Mouse (Mus musculus) neural tube, embryonic 15.5 days (tissue): ENCODE measurements around the gene Gm20503. TPM values are rescaled to one million over a fixed set of nuclear protein-coding genes. Genes with fewer than 3 reads are reported as not detected.
A peak's percentile ranks its signal among the peaks of the same experiment; 100 is the strongest.

ENCODE experiments used
- ATAC-seq: fragments of 200-750 bp; cut with Nextera tagmentation; 2 replicates; pipeline ENCODE4 v1.8.0; 2017; ENCODE audit warnings: mild to moderate bottlenecking, moderate TSS enrichment, moderate library complexity; ENCODE audit not compliant: low FRiP score
- H3K27ac ChIP-seq: fragments of 300-500 bp; sonication (generic); replicated peaks from 2 replicates; pipeline ENCODE4 v1.5.1; 2015; ENCODE audit warnings: mild to moderate bottlenecking, inconsistent platforms
- H3K27me3 ChIP-seq: fragments of 300-500 bp; sonication (generic); replicated peaks from 2 replicates; pipeline ENCODE4 v1.6.1; 2015; ENCODE audit warnings: inconsistent platforms
- H3K36me3 ChIP-seq: fragments of 300-500 bp; sonication (generic); 2 replicates; pipeline ENCODE4 v1.6.1; 2015; ENCODE audit warnings: inconsistent platforms
- H3K4me1 ChIP-seq: fragments of 300-500 bp; sonication (generic); 2 replicates; pipeline ENCODE4 v1.6.1; 2015; ENCODE audit warnings: inconsistent platforms
- H3K4me2 ChIP-seq: fragments of 300-500 bp; sonication (generic); 2 replicates; pipeline ENCODE4 v1.6.1; 2015; ENCODE audit warnings: inconsistent platforms, mild to moderate bottlenecking, moderate library complexity
- H3K4me3 ChIP-seq: fragments of 300-500 bp; sonication (generic); replicated peaks from 2 replicates; pipeline ENCODE4 v1.5.1; 2015; ENCODE audit warnings: mild to moderate bottlenecking, inconsistent platforms
- H3K9ac ChIP-seq: fragments of 300-500 bp; sonication (generic); replicated peaks from 2 replicates; pipeline ENCODE4 v1.6.1; 2015; ENCODE audit warnings: mild to moderate bottlenecking, inconsistent platforms
- H3K9me3 ChIP-seq: fragments of 300-500 bp; sonication (generic); replicated peaks from 2 replicates; pipeline ENCODE4 v1.6.1; 2016; ENCODE audit warnings: inconsistent platforms
- WGBS: fragments of 180-500 bp; shearing (Covaris S2); methylation state at CpG from one replicate; pipeline ENCODE4 v1.1.7; 2015; ENCODE audit warnings: mixed read lengths; 5-methylcytosine and 5-hydroxymethylcytosine counted together
- polyA plus RNA-seq: library from polyadenylated mRNA; unstranded; fragments of >200 nt; fragmentation: Nextera tagmentation; extraction: Ambion mirVana; gene quantifications from 2 replicates; pipeline ENCODE4 v1.2.1, GENCODE M21; 2015

The Gm20503 gene
- 7.0 and 8.2 TPM in 2 replicates for polyA plus RNA-seq

- peak within 1 kb of the TSS; percentile 98 for H3K9ac ChIP-seq
- peak within 1 kb of the TSS; percentile 97 for H3K4me3 ChIP-seq
- H3K9me3 ChIP-seq: no peaks in the 10 kb centered on the region
- H3K4me2 ChIP-seq: peak within 1 kb of the TSS; percentile 85
- no peaks in the 10 kb centered on the region for H3K27me3 ChIP-seq
- WGBS: under 1% methylated on average over 89 of the region's 89 CpGs
- peak; percentile 99 for ATAC-seq
- peaks cover 32% of the 10 kb centered on the region for H3K4me1 ChIP-seq
- no peaks in the 10 kb centered on the region for H3K36me3 ChIP-seq
- peak within 1 kb of the TSS; percentile 92 for H3K27ac ChIP-seq
Observed at GRCm38 (mm10) chr4:59002948-59003805, at the start of gene Gm20503. TSS of gene Gm20503 (plus strand) at chr4:59003210.

DNA sequence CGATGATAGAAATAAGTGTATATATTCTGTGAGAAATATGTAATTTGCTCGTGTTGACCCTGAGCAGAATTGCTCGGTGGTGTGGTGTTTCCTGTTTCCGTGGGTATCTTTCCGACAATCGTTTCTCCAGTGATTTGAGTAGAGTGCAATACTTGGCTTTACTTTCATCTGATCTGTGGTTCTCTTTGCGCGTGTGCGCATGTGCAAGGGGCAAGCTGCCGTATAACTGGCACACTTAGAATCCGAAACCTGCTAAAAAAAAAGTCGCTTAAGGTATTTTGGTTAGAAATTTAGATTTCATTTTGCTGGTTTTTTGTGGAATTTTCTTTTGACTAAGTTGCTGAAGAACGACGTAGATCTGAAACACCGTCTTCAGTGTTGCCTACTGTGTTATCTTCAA, 41.3 kb upstream of the Gm20503 start:
- Histone ChIP-seq H3K4me3 (no peak overlapping the region), H3K27me3 (no peaks in the 10 kb centered on the region), H3K9ac (no peak overlapping the region), H3K27ac (no peak overlapping the region), H3K4me1 (no peaks in the 10 kb centered on the region), H3K9me3 (no peaks in the 10 kb centered on the region), H3K36me3 (peaks cover 14% of the 10 kb centered on the region), H3K4me2 (no peak overlapping the region)
- 94% methylated on average over 15 of the region's 15 CpGs for WGBS
- no peak for ATAC-seq

- no peak for ATAC-seq
- no peaks in the 10 kb centered on the region for H3K4me1 ChIP-seq
- no peaks in the 10 kb centered on the region for H3K27me3 ChIP-seq
- H3K4me2 ChIP-seq: no peak overlapping the region
- no peak overlapping the region for H3K27ac ChIP-seq
- H3K36me3 ChIP-seq: no peaks in the 10 kb centered on the region
- WGBS: 91% methylated on average over 4 of the region's 4 CpGs
- H3K4me3 ChIP-seq: no peak overlapping the region
- no peaks in the 10 kb centered on the region for H3K9me3 ChIP-seq
- H3K9ac ChIP-seq: no peak overlapping the region
Observed at GRCm38 (mm10) chr4:58963271-58963670, 39.7 kb upstream of the Gm20503 start.

DNA sequence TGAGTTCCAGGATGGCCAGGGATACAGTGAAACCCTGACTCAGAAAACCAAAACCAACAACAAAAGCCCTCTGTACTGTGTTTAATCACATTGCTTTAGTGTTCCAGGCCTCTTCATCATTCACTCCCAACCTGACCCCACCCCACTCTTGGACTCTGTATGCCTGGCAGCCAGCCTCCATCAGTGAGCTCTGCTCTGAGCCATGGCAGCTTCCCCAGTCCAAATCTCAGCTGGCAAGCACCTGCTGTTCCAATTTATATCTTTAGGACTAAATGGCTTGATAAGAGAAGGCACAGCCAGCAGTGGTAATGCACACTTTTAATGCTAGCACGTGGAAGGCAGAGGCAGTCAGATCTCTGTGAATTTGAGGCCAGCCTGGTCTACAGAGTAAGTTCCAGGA, 37.9 kb upstream of the Gm20503 start:
- no peak overlapping the region for H3K4me2 ChIP-seq
- H3K4me3 ChIP-seq: no peak overlapping the region
- no peaks in the 10 kb centered on the region for H3K9me3 ChIP-seq
- WGBS: 87% methylated on average over 1 of the region's 1 CpGs
- H3K27me3 ChIP-seq: no peaks in the 10 kb centered on the region
- H3K36me3 ChIP-seq: no peaks in the 10 kb centered on the region
- no peak overlapping the region for H3K27ac ChIP-seq
- no peaks in the 10 kb centered on the region for H3K4me1 ChIP-seq
- no peak overlapping the region for H3K9ac ChIP-seq
- ATAC-seq: no peak

GRCm38 (mm10) chr4:58970678-58971077, 32.3 kb upstream of the Gm20503 start:
- H3K4me3 ChIP-seq: no peak overlapping the region
- no peak overlapping the region for H3K27ac ChIP-seq
- ATAC-seq: no peak
- H3K4me2 ChIP-seq: no peak overlapping the region
- H3K4me1 ChIP-seq: no peaks in the 10 kb centered on the region
- 83% methylated on average over 4 of the region's 4 CpGs for WGBS
- H3K27me3 ChIP-seq: no peaks in the 10 kb centered on the region
- H3K36me3 ChIP-seq: no peaks in the 10 kb centered on the region
- H3K9ac ChIP-seq: no peak overlapping the region
- H3K9me3 ChIP-seq: no peaks in the 10 kb centered on the region

- Histone ChIP-seq H3K9ac (no peak overlapping the region), H3K4me1 (no peaks in the 10 kb centered on the region), H3K27ac (no peak overlapping the region), H3K36me3 (no peaks in the 10 kb centered on the region), H3K9me3 (no peaks in the 10 kb centered on the region), H3K27me3 (no peaks in the 10 kb centered on the region), H3K4me2 (no peak overlapping the region), H3K4me3 (no peak overlapping the region)
- WGBS: 80% methylated on average over 5 of the region's 5 CpGs
- ATAC-seq: no peak
Observed at GRCm38 (mm10) chr4:58975711-58976110, 27.3 kb upstream of the Gm20503 start.

DNA sequence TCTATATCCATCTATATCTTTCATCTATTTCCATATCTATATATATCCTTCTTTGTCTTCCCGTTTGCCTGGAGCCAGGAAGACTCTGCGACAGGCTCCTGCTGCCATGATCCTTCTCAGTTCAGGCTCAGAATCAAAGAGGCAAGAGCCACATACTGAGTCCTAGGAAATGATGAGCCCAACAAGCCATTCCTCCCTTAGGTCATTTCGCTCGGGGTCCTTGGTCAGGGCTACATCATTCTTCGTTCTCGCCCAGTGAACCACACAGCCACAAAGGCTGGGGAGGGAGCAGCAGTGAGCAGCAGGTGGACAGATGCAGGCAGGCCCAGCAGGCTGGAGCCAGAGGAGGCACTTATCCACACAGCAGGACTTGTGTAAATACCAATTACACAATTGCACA, 21.6 kb upstream of the Gm20503 start:
- H3K27me3 ChIP-seq: no peaks in the 10 kb centered on the region
- H3K36me3 ChIP-seq: no peaks in the 10 kb centered on the region
- no peak for ATAC-seq
- no peak overlapping the region for H3K9ac ChIP-seq
- H3K4me3 ChIP-seq: no peak overlapping the region
- no peak overlapping the region for H3K27ac ChIP-seq
- WGBS: 62% methylated on average over 6 of the region's 6 CpGs
- no peak overlapping the region for H3K4me2 ChIP-seq
- H3K9me3 ChIP-seq: no peaks in the 10 kb centered on the region
- peaks cover 4% of the 10 kb centered on the region; the same call in 1 of the 2 replicates for H3K4me1 ChIP-seq

DNA sequence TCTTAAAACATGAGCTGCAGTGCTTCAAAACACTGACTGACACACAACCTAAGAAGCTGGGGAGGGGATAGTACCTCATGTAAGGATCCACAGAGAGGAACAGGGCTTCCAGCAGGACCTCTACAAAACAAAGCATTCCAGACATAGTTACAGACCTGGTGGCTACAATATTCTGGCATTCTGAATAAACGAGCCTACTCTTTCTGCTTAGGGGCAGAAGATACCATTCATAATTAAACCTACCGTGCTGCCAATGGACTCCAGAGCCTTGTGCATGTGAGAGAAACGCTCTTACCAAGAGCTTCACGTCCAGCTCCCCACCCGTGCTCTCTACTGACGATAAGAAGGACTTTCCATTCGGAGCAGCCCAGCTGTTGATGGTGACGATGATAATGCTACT, 20.2 kb upstream of the Gm20503 start:
- Histone ChIP-seq H3K4me2 (no peak overlapping the region), H3K36me3 (no peaks in the 10 kb centered on the region), H3K9me3 (no peaks in the 10 kb centered on the region), H3K4me3 (no peak overlapping the region), H3K4me1 (peaks cover 15% of the 10 kb centered on the region), H3K9ac (no peak overlapping the region), H3K27me3 (no peaks in the 10 kb centered on the region), H3K27ac (no peak overlapping the region)
- no peak for ATAC-seq
- 89% methylated on average over 8 of the region's 8 CpGs for WGBS

- no peak for ATAC-seq
- peaks cover 15% of the 10 kb centered on the region for H3K4me1 ChIP-seq
- H3K27me3 ChIP-seq: no peaks in the 10 kb centered on the region
- no peaks in the 10 kb centered on the region for H3K36me3 ChIP-seq
- no peaks in the 10 kb centered on the region for H3K9me3 ChIP-seq
- H3K4me3 ChIP-seq: no peak overlapping the region
- WGBS: 24% methylated on average over 7 of the region's 7 CpGs
- H3K27ac ChIP-seq: no peak overlapping the region
- H3K9ac ChIP-seq: no peak overlapping the region
- H3K4me2 ChIP-seq: no peak overlapping the region
Observed at GRCm38 (mm10) chr4:58985157-58985648, 17.8 kb upstream of the Gm20503 start.

GRCm38 (mm10) chr4:58986540-58987190, 16.3 kb upstream of the Gm20503 start, which contains the start of gene Ptgr1:
TSS of gene Ptgr1 (minus strand) at chr4:58987119.
- Histone ChIP-seq H3K4me3 (peak within 1 kb of the TSS; percentile 51), H3K9ac (peak within 1 kb of the TSS; percentile 50), H3K27ac (peak within 1 kb of the TSS; percentile 56), H3K36me3 (no peaks in the 10 kb centered on the region), H3K27me3 (no peaks in the 10 kb centered on the region), H3K4me1 (peaks cover 15% of the 10 kb centered on the region), H3K9me3 (no peaks in the 10 kb centered on the region), H3K4me2 (peak within 1 kb of the TSS; percentile 97)
- WGBS: under 1% methylated on average over 28 of the region's 28 CpGs
- ATAC-seq: peak; percentile 73

DNA sequence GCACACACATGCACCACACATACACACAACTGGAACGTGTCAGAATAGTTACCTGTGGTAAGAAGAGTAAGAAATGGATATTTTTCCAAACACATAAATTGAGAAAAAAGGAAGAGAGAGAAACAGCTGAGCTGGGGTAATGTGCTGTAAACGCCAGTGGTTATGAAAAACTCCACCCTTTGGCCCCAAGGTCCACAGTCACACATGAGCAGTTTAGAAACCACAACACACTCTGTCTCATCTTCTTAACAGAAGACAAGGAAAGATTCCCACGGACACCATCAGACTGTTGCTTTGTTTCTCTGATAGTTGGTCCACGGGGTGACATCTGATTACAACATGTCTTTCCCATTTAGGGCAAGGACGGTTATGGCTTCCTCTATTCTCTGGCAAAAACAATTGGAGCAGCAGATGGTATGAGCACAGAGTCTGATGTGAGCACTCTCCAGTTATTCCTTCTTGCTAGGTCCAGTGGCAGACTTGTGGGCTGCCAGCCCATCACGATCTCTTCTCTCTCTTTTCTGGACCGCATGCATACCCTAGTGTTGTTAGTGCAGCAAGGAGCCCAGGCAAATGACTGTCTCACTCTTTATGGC, 13.6 kb upstream of the Gm20503 start:
- H3K4me3 ChIP-seq: no peak overlapping the region
- no peak for ATAC-seq
- H3K4me1 ChIP-seq: peaks cover 15% of the 10 kb centered on the region
- H3K27ac ChIP-seq: no peak overlapping the region
- H3K27me3 ChIP-seq: no peaks in the 10 kb centered on the region
- WGBS: 77% methylated on average over 7 of the region's 7 CpGs
- H3K9me3 ChIP-seq: no peaks in the 10 kb centered on the region
- H3K36me3 ChIP-seq: no peaks in the 10 kb centered on the region
- no peak overlapping the region for H3K9ac ChIP-seq
- no peak overlapping the region for H3K4me2 ChIP-seq
